Mouse (Mus musculus): ENCODE measurements around the gene 4930503B20Rik. TPM values are rescaled to one million over a fixed set of nuclear protein-coding genes. Genes with fewer than 3 reads are reported as not detected.

Gene 4930503B20Rik
- polyA plus RNA-seq, 1 experiment from 2014 or later, result not detected

DNA sequence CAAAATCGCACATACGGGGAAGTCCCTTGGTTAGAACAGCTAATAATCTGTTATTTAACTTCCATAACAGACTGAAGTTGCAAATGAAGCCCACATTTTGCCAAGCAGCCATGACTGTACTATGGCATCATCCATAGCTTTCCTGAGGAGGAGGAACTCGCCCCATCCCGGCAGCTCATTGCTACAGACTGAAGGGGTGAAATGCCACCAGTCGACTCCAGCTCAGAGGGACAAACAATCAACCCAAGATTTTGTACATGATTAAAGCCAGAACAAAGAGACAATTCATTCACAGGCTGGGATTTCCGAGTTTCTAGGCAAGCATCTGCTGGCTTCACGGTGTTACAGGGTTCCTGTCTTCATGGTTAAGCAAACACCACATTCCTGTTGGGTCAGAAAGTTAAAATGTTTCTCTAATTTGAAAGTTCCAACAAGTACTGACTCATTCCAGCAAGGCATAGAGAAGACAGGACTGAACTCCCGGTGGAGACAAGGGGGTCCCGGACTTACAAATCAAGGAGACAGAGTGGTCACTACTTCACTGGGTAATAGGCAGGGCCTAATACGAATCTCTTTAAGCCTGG lies 1.7 kb downstream of the 4930503B20Rik start:
- no peak overlapping the region for H3K9ac ChIP-seq
- H3K4me1 ChIP-seq, result no peaks in the 10 kb centered on the region
- no peak for ATAC-seq (ENCODE audit: insufficient read depth, low FRiP score, low read depth)
- no peak overlapping the region for H3K27ac ChIP-seq
- H3K4me2 ChIP-seq, result no peak overlapping the region
- H3K9me3 ChIP-seq, result no peaks in the 10 kb centered on the region
- no peaks in the 10 kb centered on the region for H3K27me3 ChIP-seq (replicated peaks)
- no peaks in the 10 kb centered on the region for H3K36me3 ChIP-seq
- 71% methylated on average over 10 of the region's 10 CpGs for WGBS
- H3K4me3 ChIP-seq (replicated peaks), result no peak overlapping the region

DNA sequence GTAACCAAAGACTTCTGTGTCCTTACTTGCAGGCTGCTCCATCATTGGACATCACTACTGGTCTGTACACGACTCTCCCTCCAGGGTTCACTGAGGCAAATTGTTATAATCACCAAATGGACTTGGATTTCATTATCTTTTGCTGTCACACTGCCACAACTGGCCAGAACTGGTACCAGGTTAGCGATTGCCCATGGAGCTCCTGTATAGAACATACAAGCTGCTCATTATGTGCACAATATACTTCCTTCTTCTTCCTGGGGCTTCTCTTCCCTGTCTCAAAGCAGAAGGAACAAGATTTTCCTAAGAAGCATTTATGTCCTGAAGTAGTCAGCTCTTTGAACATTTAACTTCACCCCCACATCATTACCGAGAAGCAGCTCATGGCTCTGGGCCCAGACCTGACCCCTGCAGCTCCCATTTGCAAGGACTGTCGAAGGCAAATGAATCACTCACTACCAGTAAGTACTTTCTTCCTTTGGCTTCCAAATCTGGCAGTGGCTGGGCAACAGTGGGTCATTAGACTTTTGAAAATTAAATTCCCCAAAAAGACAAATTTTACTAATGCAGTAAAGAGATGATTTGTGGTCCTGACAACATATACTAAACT lies 9.2 kb downstream of the 4930503B20Rik start:
- Histone ChIP-seq H3K4me1 (no peaks in the 10 kb centered on the region), H3K9ac (no peak overlapping the region), H3K36me3 (no peaks in the 10 kb centered on the region), H3K4me3 (replicated peaks) (no peak overlapping the region), H3K27ac (no peak overlapping the region), H3K27me3 (replicated peaks) (no peaks in the 10 kb centered on the region), H3K9me3 (no peaks in the 10 kb centered on the region), H3K4me2 (no peak overlapping the region)
- 43% methylated on average over 4 of the region's 4 CpGs for WGBS
- ATAC-seq (ENCODE audit: insufficient read depth, low FRiP score, low read depth), result no peak

GRCm38 (mm10) chr3:146632506-146632905 lies 18.6 kb downstream of the 4930503B20Rik start:
- no peaks in the 10 kb centered on the region for H3K4me1 ChIP-seq
- no peaks in the 10 kb centered on the region for H3K36me3 ChIP-seq
- no peak overlapping the region for H3K9ac ChIP-seq
- H3K9me3 ChIP-seq, result no peaks in the 10 kb centered on the region
- H3K4me3 ChIP-seq (replicated peaks), result no peak overlapping the region
- no peak overlapping the region for H3K4me2 ChIP-seq
- H3K27me3 ChIP-seq (replicated peaks), result no peaks in the 10 kb centered on the region
- 84% methylated on average over 5 of the region's 5 CpGs for WGBS
- H3K27ac ChIP-seq, result no peak overlapping the region
- ATAC-seq (ENCODE audit: insufficient read depth, low FRiP score, low read depth), result no peak

DNA sequence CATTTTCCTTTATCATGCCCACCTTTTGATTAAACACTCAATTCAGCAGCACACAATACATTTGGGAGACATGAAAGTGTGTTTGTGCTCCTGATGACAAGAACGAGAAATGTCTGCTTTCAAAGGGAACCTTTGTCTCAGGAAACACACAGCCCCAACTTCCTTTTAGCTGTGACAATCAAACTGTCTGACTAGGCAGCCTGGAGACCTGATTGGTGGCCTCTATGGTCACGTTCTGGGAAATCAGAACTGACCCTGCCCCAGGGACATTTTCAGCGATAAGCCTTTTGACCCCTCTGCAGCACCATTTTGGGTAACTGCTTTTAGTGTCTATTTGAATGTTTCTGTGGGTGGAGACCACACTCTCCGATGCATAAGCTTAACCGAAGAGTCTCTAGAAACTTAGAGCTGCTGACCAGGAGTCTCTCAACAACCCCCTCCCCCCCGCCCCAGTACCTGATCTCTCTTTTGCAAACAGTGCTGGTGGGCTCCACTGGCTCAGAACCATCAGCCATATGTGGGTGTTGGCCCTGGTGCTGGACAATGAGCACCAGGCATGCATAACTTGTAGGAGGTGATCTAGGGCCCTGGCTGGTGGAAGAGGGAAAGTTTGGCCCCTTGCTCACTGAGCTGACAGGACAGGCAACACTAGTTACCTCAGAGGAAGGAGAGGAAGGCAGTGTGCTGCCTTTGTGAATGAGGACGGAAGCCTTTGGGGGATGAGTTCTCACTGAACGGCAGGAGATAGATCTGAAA lies 22.7 kb downstream of the 4930503B20Rik start:
- Histone ChIP-seq H3K27me3 (replicated peaks) (no peaks in the 10 kb centered on the region), H3K4me1 (no peaks in the 10 kb centered on the region), H3K4me2 (no peak overlapping the region), H3K9me3 (no peaks in the 10 kb centered on the region), H3K9ac (no peak overlapping the region), H3K4me3 (replicated peaks) (no peak overlapping the region), H3K36me3 (no peaks in the 10 kb centered on the region), H3K27ac (no peak overlapping the region)
- no peak for ATAC-seq (ENCODE audit: insufficient read depth, low FRiP score, low read depth)
- WGBS, result 69% methylated on average over 8 of the region's 8 CpGs

DNA sequence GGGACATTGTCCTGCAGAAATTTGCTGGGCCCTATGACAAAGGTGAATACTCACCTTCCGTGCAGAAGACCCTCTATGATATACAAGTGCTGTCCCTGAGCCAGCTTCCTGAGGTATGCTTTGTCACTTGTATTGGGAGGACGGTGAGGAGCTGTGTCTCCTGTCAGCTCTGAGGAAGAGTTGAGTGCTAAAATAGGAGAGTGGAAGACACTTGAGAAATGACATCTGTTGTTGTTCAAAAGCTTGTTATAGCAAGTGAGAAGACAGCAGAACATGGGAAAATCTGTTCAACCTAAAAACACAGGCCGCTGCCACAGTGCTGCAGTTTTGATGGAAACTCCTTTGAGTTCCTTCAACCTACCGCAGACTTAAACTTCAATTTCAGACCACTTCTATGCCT lies 25.4 kb downstream of the 4930503B20Rik start:
- H3K4me3 ChIP-seq (replicated peaks), result no peak overlapping the region
- WGBS, result 84% methylated on average over 4 of the region's 4 CpGs

DNA sequence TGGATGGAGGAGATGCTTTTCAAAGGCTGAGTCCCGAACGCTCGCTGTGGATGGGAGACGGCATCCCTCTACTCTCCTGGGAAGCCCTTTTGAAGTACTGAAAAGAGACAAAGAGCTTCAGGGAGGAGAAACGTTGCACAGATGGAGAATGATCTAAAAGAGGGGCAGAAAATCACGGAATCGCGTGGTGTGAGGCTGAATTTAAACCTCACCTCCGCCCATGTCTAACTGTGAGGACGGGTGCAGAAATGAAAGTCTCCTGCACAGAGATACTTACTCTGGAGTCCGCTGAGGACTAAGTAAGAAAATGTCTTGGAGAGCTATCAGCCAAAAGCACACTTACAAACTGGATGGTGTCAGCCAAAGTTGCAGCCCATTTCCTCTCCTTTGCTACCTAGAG lies 29.2 kb downstream of the 4930503B20Rik start:
- WGBS, result 86% methylated on average over 11 of the region's 11 CpGs
- Histone ChIP-seq H3K9me3 (no peaks in the 10 kb centered on the region), H3K27me3 (replicated peaks) (no peaks in the 10 kb centered on the region), H3K4me1 (no peaks in the 10 kb centered on the region), H3K9ac (no peak overlapping the region), H3K4me2 (no peak overlapping the region), H3K4me3 (replicated peaks) (no peak overlapping the region), H3K27ac (no peak overlapping the region), H3K36me3 (no peaks in the 10 kb centered on the region)
- ATAC-seq (ENCODE audit: insufficient read depth, low FRiP score, low read depth), result no peak

More for the DNA sequence above, 25.4 kb downstream of the 4930503B20Rik start:
- no peak overlapping the region for H3K27ac ChIP-seq
- no peaks in the 10 kb centered on the region for H3K4me1 ChIP-seq
- no peak overlapping the region for H3K9ac ChIP-seq
- H3K36me3 ChIP-seq, result no peaks in the 10 kb centered on the region
- H3K27me3 ChIP-seq (replicated peaks), result no peaks in the 10 kb centered on the region
- no peak for ATAC-seq (ENCODE audit: insufficient read depth, low FRiP score, low read depth)
- no peaks in the 10 kb centered on the region for H3K9me3 ChIP-seq
- no peak overlapping the region for H3K4me2 ChIP-seq

GRCm38 (mm10) chr3:146620555-146621249 lies 30.4 kb downstream of the 4930503B20Rik start:
- Histone ChIP-seq H3K4me2 (no peak overlapping the region), H3K9ac (no peak overlapping the region), H3K27me3 (replicated peaks) (no peaks in the 10 kb centered on the region), H3K4me1 (no peaks in the 10 kb centered on the region), H3K4me3 (replicated peaks) (no peak overlapping the region), H3K9me3 (no peaks in the 10 kb centered on the region), H3K36me3 (no peaks in the 10 kb centered on the region), H3K27ac (no peak overlapping the region)
- ATAC-seq (ENCODE audit: insufficient read depth, low FRiP score, low read depth), result no peak
- 84% methylated on average over 14 of the region's 14 CpGs for WGBS

GRCm38 (mm10) chr3:146620101-146620500 lies 31.0 kb downstream of the 4930503B20Rik start:
- no peaks in the 10 kb centered on the region for H3K9me3 ChIP-seq
- H3K4me2 ChIP-seq, result no peak overlapping the region
- H3K4me1 ChIP-seq, result no peaks in the 10 kb centered on the region
- WGBS, result 82% methylated on average over 10 of the region's 10 CpGs
- H3K4me3 ChIP-seq (replicated peaks), result no peak overlapping the region
- no peaks in the 10 kb centered on the region for H3K36me3 ChIP-seq
- no peak for ATAC-seq (ENCODE audit: insufficient read depth, low FRiP score, low read depth)
- H3K27me3 ChIP-seq (replicated peaks), result no peaks in the 10 kb centered on the region
- no peak overlapping the region for H3K9ac ChIP-seq
- no peak overlapping the region for H3K27ac ChIP-seq

GRCm38 (mm10) chr3:146618357-146618756 lies 32.8 kb downstream of the 4930503B20Rik start:
- Histone ChIP-seq H3K9ac (no peak overlapping the region), H3K9me3 (no peaks in the 10 kb centered on the region), H3K27me3 (replicated peaks) (no peaks in the 10 kb centered on the region), H3K36me3 (no peaks in the 10 kb centered on the region), H3K4me1 (no peaks in the 10 kb centered on the region), H3K27ac (no peak overlapping the region), H3K4me2 (no peak overlapping the region), H3K4me3 (replicated peaks) (no peak overlapping the region)
- 50% methylated on average over 4 of the region's 4 CpGs for WGBS
- no peak for ATAC-seq (ENCODE audit: insufficient read depth, low FRiP score, low read depth)

DNA sequence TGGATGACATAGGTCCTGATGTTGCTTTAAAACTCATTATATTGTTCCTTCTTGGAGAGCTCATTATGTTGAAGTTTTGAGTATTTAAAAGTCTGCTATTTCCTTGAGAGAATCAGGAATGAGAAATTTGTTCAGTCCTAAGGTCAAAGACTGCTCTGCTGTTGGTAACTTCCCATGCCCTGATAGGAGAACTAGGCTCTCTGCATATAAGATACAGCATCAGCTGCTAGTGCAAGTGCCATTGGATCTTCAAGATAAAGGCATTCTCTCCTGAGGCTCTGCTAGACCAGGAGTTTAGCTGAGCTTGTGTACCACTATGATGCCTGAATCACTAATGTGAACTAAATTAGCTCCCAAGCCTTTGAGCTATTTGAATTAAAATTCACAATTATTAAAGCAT lies 33.2 kb downstream of the 4930503B20Rik start:
- H3K9ac ChIP-seq, result no peak overlapping the region
- H3K36me3 ChIP-seq, result no peaks in the 10 kb centered on the region
- H3K27ac ChIP-seq, result no peak overlapping the region
- no peaks in the 10 kb centered on the region for H3K27me3 ChIP-seq (replicated peaks)
- no peak for ATAC-seq (ENCODE audit: insufficient read depth, low FRiP score, low read depth)
- H3K4me1 ChIP-seq, result no peaks in the 10 kb centered on the region
- no peak overlapping the region for H3K4me2 ChIP-seq
- H3K9me3 ChIP-seq, result no peaks in the 10 kb centered on the region
- no peak overlapping the region for H3K4me3 ChIP-seq (replicated peaks)

- ATAC-seq (ENCODE audit: insufficient read depth, low FRiP score, low read depth), result no peak
Observed at GRCm38 (mm10) chr3:146616533-146617283, 34.4 kb downstream of the 4930503B20Rik start.

More at GRCm38 (mm10) chr3:146616533-146617283, 34.4 kb downstream of the 4930503B20Rik start:
- Histone ChIP-seq H3K27ac (no peak overlapping the region), H3K4me2 (no peak overlapping the region), H3K4me1 (no peaks in the 10 kb centered on the region), H3K9me3 (no peaks in the 10 kb centered on the region), H3K9ac (no peak overlapping the region), H3K4me3 (replicated peaks) (no peak overlapping the region), H3K27me3 (replicated peaks) (no peaks in the 10 kb centered on the region), H3K36me3 (no peaks in the 10 kb centered on the region)
- 74% methylated on average over 5 of the region's 5 CpGs for WGBS
